Mouse (Mus musculus): ENCODE measurements around the gene Ung. TPM values are rescaled to one million over a fixed set of nuclear protein-coding genes. Genes with fewer than 3 reads are reported as not detected.

Gene Ung
- polyA plus RNA-seq, 1 experiment from 2014 or later = 45.3 TPM

GRCm38 (mm10) chr5:114135516-114135915 lies 5.3 kb downstream of the Ung start:
- no peaks in the 10 kb centered on the region for H3K27me3 ChIP-seq
- WGBS = 89% methylated on average over 10 of the region's 10 CpGs
- no peak overlapping the region for H3K4me2 ChIP-seq
- H3K27ac ChIP-seq = no peak overlapping the region
- peaks cover 58% of the 10 kb centered on the region for H3K4me1 ChIP-seq
- H3K4me3 ChIP-seq = no peak overlapping the region
- no peak for ATAC-seq
- H3K9me3 ChIP-seq (replicated peaks) = no peaks in the 10 kb centered on the region
- H3K36me3 ChIP-seq (ENCODE audit: poor library complexity, severe bottlenecking) = peaks cover 40% of the 10 kb centered on the region
- H3K9ac ChIP-seq = no peak overlapping the region

DNA sequence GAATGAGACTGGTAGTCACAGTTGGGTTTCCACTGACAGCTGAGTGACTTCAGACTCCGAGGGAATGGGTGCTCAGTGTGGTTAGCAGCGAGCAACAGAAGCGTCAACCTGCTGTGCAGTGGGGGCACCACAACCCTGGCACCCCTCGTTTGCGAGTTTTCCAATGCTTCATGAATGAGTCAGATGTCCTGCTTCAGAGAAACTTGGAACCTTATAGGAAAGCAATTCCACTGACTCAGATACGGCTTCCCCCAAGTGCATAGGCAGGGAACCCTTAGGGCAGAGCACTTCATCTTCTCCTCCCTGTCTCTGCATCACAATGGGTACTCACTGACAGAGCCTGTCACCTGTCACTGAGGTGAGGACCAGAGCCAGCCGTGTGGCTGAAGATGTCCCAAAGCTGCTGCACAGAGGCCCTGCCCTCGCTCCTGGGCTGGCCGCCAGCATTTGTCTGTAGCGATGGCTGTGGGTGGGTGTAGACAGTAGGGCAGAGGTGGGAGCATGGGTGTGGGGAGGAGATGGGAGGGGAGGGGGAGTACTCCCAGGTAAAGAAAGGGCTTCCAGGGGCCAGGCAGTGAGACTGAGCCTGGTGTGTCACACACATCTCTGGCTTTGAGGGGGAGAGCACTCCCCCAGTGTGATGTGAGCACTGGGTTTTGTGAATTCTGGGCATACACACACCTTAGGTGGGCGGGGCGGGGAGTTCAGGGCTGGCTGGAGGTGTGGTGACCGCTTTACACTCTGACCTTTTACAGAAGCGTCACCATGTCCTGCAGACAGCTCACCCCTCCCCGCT lies 7.5 kb downstream of the Ung start:
- Histone ChIP-seq H3K4me3 (no peak overlapping the region), H3K36me3 (ENCODE audit: poor library complexity, severe bottlenecking) (peaks cover 40% of the 10 kb centered on the region), H3K27ac (peak overlapping the region; percentile 87), H3K4me2 (no peak overlapping the region), H3K9ac (0 out of 2 replicates have a peak overlapping the region, but pooled peaks have one; percentile 21), H3K4me1 (peaks cover 44% of the 10 kb centered on the region), H3K9me3 (replicated peaks) (no peaks in the 10 kb centered on the region), H3K27me3 (no peaks in the 10 kb centered on the region)
- ATAC-seq = no peak
- 81% methylated on average over 15 of the region's 15 CpGs for WGBS

DNA sequence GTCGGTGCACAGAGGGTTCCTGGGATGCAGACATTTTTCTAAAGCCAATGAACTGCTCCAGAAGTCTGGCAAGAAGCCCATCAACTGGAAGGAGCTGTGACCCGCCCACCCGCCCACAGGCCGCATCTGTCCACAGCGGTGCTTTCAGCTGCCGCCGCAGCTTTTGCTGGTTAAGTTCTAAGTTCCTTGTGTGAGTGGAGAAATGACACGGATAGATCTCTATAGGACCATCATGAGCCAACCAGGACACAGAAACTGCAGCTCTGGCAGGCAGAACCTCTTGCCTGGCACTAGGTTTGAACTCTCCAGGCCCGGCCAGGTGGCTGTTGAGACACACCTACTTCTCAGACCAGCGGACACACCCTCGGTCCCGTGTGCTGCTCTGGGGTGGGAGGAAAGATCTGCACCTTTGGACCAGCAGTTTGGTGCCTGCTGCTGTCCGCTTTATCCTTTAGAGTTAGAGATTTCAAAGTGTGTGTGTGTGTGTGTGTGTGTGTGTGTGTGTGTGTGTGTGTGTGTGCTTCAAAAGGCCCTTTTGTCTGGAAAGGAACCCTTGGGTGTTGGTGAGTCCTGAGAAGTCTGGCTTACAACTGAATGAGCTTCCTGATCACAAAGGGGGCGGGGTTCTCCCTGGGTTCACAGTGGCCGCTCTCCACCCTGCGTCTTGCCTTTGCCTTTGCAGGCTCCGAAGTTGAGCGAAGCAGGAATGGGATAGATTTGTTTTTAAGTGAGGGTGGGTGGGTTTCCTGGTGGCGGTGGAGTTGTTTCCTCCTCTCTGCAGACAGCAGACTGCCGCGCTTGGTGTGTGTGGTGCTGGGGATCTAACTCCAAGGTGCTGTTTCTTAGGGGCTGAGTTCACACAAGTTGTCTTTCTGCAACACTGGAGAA lies 8.3 kb downstream of the Ung start:
- H3K27me3 ChIP-seq = no peaks in the 10 kb centered on the region
- 66% methylated on average over 21 of the region's 21 CpGs for WGBS
- peaks cover 40% of the 10 kb centered on the region for H3K36me3 ChIP-seq (ENCODE audit: poor library complexity, severe bottlenecking)
- peaks cover 38% of the 10 kb centered on the region for H3K4me1 ChIP-seq
- H3K9me3 ChIP-seq (replicated peaks) = no peaks in the 10 kb centered on the region
- no peak overlapping the region for H3K4me3 ChIP-seq
- peak; percentile 43; the same call in 1 of the 2 replicates for ATAC-seq
- H3K4me2 ChIP-seq = peak overlapping the region; percentile 17
- H3K9ac ChIP-seq = no peak overlapping the region
- H3K27ac ChIP-seq = peak overlapping the region; percentile 87

DNA sequence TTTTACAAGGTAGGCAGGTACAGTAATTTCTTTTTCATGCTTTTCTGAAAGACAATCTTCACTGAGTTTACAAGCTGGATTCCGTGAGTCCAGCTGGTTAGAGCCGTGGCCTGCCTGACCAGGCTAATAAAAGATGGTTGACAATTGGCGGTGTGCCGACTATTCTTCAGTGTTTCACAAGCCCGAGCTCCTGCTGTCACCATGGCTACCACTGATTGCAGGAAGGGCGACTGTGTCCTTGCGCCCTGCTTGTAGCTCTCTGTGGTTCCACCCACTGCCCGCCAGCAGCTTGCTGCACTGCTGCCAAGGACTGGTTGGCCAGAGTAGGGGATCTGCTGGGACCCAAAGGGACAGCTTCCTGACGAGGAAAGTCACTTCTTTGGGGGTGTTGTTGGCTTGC lies 9.0 kb downstream of the Ung start:
- H3K4me2 ChIP-seq = peak overlapping the region; percentile 17
- no peak overlapping the region for H3K9ac ChIP-seq
- H3K4me3 ChIP-seq = no peak overlapping the region
- peak overlapping the region; percentile 87 for H3K27ac ChIP-seq
- H3K27me3 ChIP-seq = no peaks in the 10 kb centered on the region
- peaks cover 32% of the 10 kb centered on the region for H3K4me1 ChIP-seq
- WGBS = 15% methylated on average over 9 of the region's 9 CpGs
- H3K9me3 ChIP-seq (replicated peaks) = no peaks in the 10 kb centered on the region
- H3K36me3 ChIP-seq (ENCODE audit: poor library complexity, severe bottlenecking) = peaks cover 37% of the 10 kb centered on the region
- ATAC-seq = peak; percentile 84

DNA sequence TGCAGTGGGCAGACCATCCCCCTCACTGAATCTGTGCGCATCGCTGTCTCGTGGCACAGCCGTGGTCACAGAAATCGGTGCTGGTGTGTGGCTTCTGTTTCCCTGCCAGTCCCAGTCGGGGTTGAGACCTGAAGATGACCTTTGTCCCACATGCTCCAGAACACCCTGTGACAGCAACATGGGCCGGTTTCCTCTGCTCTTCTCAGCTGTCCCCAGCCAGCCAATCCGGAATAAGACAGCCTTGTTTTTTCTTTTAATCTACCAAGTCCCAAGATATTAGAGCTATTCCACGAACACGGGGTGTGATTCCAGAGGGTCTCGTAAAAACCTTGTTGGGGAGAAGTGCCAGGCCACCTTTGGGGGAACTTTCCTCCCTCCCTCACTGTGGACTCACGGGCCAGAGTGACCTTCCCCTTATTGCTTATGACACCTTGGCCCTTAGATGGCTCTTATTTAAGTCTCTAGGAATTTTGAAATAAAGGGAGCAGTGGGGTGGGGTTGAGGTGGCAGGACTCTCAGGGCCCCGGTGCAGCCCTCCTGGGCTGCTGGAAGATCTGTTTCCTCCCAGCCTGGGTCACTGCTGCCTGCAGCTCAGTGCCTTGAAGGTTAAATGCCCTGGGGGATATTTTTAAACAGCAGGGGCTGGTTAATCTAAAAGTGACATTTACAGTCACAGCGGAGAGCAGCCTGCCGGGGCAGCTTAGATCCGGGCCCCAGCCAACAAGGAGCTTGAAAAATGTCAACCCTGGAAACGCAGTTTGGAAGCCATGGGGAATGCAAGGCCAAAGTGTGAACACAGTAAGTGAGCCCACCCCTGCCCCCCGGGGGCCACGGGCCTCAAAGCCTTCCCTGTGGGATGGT lies 16.1 kb downstream of the Ung start, which contains the start of gene Acacb:
TSS of gene Acacb (plus strand) at position 508 of the 861 bp plus-strand sequence.
- Histone ChIP-seq H3K36me3 (ENCODE audit: poor library complexity, severe bottlenecking) (no peaks in the 10 kb centered on the region), H3K4me2 (no peak within 1 kb of the TSS), H3K27ac (no peak within 1 kb of the TSS), H3K9me3 (replicated peaks) (no peaks in the 10 kb centered on the region), H3K9ac (no peak within 1 kb of the TSS), H3K27me3 (no peaks in the 10 kb centered on the region), H3K4me1 (no peaks in the 10 kb centered on the region), H3K4me3 (no peak within 1 kb of the TSS)
- ATAC-seq = no peak
- 61% methylated on average over 19 of the region's 19 CpGs for WGBS

GRCm38 (mm10) chr5:114147043-114147972 lies 17.1 kb downstream of the Ung start:
- no peak for ATAC-seq
- Histone ChIP-seq H3K4me1 (no peaks in the 10 kb centered on the region), H3K4me2 (no peak overlapping the region), H3K9me3 (replicated peaks) (no peaks in the 10 kb centered on the region), H3K4me3 (no peak overlapping the region), H3K27ac (no peak overlapping the region), H3K9ac (no peak overlapping the region), H3K27me3 (no peaks in the 10 kb centered on the region), H3K36me3 (ENCODE audit: poor library complexity, severe bottlenecking) (no peaks in the 10 kb centered on the region)
- WGBS = 86% methylated on average over 14 of the region's 14 CpGs

- no peak overlapping the region for H3K27ac ChIP-seq
- H3K36me3 ChIP-seq (ENCODE audit: poor library complexity, severe bottlenecking) = no peaks in the 10 kb centered on the region
- 88% methylated on average over 12 of the region's 12 CpGs for WGBS
- no peak overlapping the region for H3K9ac ChIP-seq
- no peaks in the 10 kb centered on the region for H3K4me1 ChIP-seq
- H3K27me3 ChIP-seq = 0 out of 2 replicates have a peak, but pooled peaks cover 4% of the 10 kb centered on the region
- no peaks in the 10 kb centered on the region for H3K9me3 ChIP-seq (replicated peaks)
- H3K4me3 ChIP-seq = no peak overlapping the region
- H3K4me2 ChIP-seq = no peak overlapping the region
- ATAC-seq = no peak
Measured at GRCm38 (mm10) chr5:114152359-114153092, 22.3 kb downstream of the Ung start.

DNA sequence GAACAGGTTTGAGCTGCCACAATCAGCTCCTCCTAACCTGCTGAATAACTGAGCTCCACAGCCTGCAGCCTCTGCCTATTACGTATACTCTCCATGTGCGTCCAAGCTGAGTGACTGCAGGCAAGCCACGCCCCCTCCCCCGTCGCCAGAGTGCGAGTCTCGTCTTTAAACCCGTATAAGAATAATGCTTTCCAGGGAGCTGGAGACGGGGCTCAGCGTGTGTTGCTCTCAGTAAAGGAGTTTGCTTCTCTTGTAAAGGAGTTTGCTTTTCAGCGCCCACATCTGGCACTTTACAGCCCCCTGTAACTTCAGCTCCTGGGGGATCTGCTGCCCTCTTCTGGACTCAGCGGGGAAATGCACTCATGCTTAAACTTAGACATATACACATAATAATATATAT lies 23.3 kb downstream of the Ung start:
- peak overlapping the region; percentile 41 for H3K4me2 ChIP-seq
- H3K36me3 ChIP-seq (ENCODE audit: poor library complexity, severe bottlenecking) = no peaks in the 10 kb centered on the region
- ATAC-seq = 0 out of 2 replicates have a peak, but pooled peaks have one; percentile 51
- no peaks in the 10 kb centered on the region for H3K9me3 ChIP-seq (replicated peaks)
- WGBS = 2% methylated on average over 12 of the region's 12 CpGs
- H3K27me3 ChIP-seq = 0 out of 2 replicates have a peak, but pooled peaks cover 4% of the 10 kb centered on the region
- H3K27ac ChIP-seq = no peak overlapping the region
- H3K9ac ChIP-seq = no peak overlapping the region
- H3K4me1 ChIP-seq = no peaks in the 10 kb centered on the region
- peak overlapping the region; percentile 27 for H3K4me3 ChIP-seq

DNA sequence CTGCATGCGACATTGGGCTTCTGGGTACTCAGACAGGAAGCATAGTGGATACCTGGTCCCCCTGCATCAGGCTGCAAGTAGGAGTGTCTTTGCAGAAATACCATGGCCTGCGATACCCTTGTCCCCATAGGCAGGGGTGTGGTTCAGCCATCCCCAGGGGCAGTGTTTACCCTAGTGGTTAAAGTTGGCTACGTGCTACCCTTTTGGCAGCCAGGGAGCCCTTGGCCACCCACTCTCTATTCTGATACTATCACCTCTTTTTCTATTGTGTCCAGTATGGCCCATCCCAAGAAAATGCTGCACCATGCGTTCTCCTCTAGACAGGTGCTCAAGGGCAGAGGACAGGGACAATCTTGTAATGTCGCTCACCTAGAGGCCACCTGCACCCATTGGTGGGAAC lies 24.6 kb downstream of the Ung start:
- H3K27ac ChIP-seq = no peak overlapping the region
- WGBS = 81% methylated on average over 5 of the region's 5 CpGs
- no peaks in the 10 kb centered on the region for H3K36me3 ChIP-seq (ENCODE audit: poor library complexity, severe bottlenecking)
- ATAC-seq = no peak
- no peak overlapping the region for H3K4me3 ChIP-seq
- H3K4me2 ChIP-seq = no peak overlapping the region
- no peaks in the 10 kb centered on the region for H3K4me1 ChIP-seq
- no peak overlapping the region for H3K9ac ChIP-seq
- H3K27me3 ChIP-seq = 0 out of 2 replicates have a peak, but pooled peaks cover 4% of the 10 kb centered on the region
- H3K9me3 ChIP-seq (replicated peaks) = no peaks in the 10 kb centered on the region

- Histone ChIP-seq H3K4me3 (no peak overlapping the region), H3K4me2 (no peak overlapping the region), H3K9ac (no peak overlapping the region), H3K27me3 (0 out of 2 replicates have a peak, but pooled peaks cover 4% of the 10 kb centered on the region), H3K9me3 (replicated peaks) (no peaks in the 10 kb centered on the region), H3K36me3 (ENCODE audit: poor library complexity, severe bottlenecking) (no peaks in the 10 kb centered on the region), H3K27ac (no peak overlapping the region), H3K4me1 (no peaks in the 10 kb centered on the region)
- ATAC-seq = no peak
- 64% methylated on average over 9 of the region's 9 CpGs for WGBS
Measured at GRCm38 (mm10) chr5:114155168-114155933, 25.2 kb downstream of the Ung start.

Measured in forebrain, embryonic 13.5 days (tissue).